Mouse (Mus musculus) neural tube, embryonic 11.5 days (tissue): Measurements from ENCODE around the gene BC003965. TPM values are rescaled to one million over a fixed set of nuclear protein-coding genes. Genes with fewer than 3 reads are reported as not detected.
"Not testable (repeated sequence)": the region's sequence is repeated elsewhere in the genome, so short reads cannot be mapped to it uniquely, and the experiment has no call there.

Experiments used
- ATAC-seq: fragments of 200-750 bp; cut with Nextera tagmentation; 2 replicates; pipeline ENCODE4 v1.8.0; 2017; ENCODE audit warnings: moderate number of reproducible peaks, mild to moderate bottlenecking, moderate TSS enrichment, moderate library complexity; ENCODE audit not compliant: insufficient read depth, low FRiP score, low TSS enrichment
- DNase-seq: peaks from one replicate; pipeline ENCODE4 v3.0.0-alpha.2; 2015; ENCODE audit warnings: low spot score
- H3K27ac ChIP-seq: fragments of 300-500 bp; sonication (generic); 2 replicates; pipeline ENCODE4 v1.5.1; 2014; ENCODE audit warnings: low read depth, mild to moderate bottlenecking, low read length
- H3K27me3 ChIP-seq: fragments of 300-500 bp; sonication (generic); 2 replicates; pipeline ENCODE4 v1.6.1; 2014; ENCODE audit warnings: mild to moderate bottlenecking, low read length, mixed read lengths; ENCODE audit not compliant: control insufficient read depth, insufficient read depth
- H3K36me3 ChIP-seq: fragments of 300-500 bp; sonication (generic); 2 replicates; pipeline ENCODE4 v1.6.1; 2014; ENCODE audit warnings: mild to moderate bottlenecking, low read length, moderate library complexity, mixed read lengths; ENCODE audit not compliant: control insufficient read depth, insufficient read depth
- H3K4me1 ChIP-seq: fragments of 300-500 bp; sonication (generic); 2 replicates; pipeline ENCODE4 v1.6.1; 2014; ENCODE audit warnings: low read length, mixed read lengths; ENCODE audit not compliant: control insufficient read depth, insufficient read depth
- H3K4me2 ChIP-seq: fragments of 300-500 bp; sonication (generic); 2 replicates; pipeline ENCODE4 v1.6.1; 2014; ENCODE audit warnings: low read depth, mild to moderate bottlenecking, moderate library complexity
- H3K4me3 ChIP-seq: fragments of 300-500 bp; sonication (generic); 2 replicates; pipeline ENCODE4 v1.5.1; 2014; ENCODE audit warnings: low read depth, low read length
- H3K9ac ChIP-seq: fragments of 300-500 bp; sonication (generic); 2 replicates; pipeline ENCODE4 v1.6.1; 2014; ENCODE audit warnings: mild to moderate bottlenecking, low read length
- H3K9me3 ChIP-seq: fragments of 300-500 bp; sonication (generic); 2 replicates; pipeline ENCODE4 v1.6.1; 2016; ENCODE audit warnings: low read length; ENCODE audit not compliant: control insufficient read depth
- WGBS: fragments of 180-500 bp; shearing (Covaris S2); extraction: QIAGEN DNeasy Blood & Tissue Kit; methylation state at CpG from one replicate; pipeline ENCODE4 v1.1.7; 2014; 5-methylcytosine and 5-hydroxymethylcytosine counted together
- polyA plus RNA-seq: library from polyadenylated mRNA; unstranded; fragments of >200 nt; fragmentation: Nextera tagmentation; extraction: Ambion mirVana; gene quantifications from 2 replicates; pipeline ENCODE4 v1.2.1, GENCODE M21; 2014

Gene BC003965
- polyA plus RNA-seq, 1 experiment from 2014 or later: 30.5 TPM

GRCm38 (mm10) chr17:25222951-25223601 is 38.7 kb downstream of the BC003965 start:
- Histone ChIP-seq H3K36me3 (no peaks in the 10 kb centered on the region), H3K27me3 (no peaks in the 10 kb centered on the region), H3K4me3 (no peak overlapping the region), H3K4me2 (no peak overlapping the region), H3K9me3 (no peaks in the 10 kb centered on the region), H3K9ac (no peak overlapping the region), H3K4me1 (peaks cover 5% of the 10 kb centered on the region), H3K27ac (no peak overlapping the region)
- ATAC-seq (no peak), DNase-seq (no peak)
- WGBS: 59% methylated on average over 6 of the region's 6 CpGs

DNA sequence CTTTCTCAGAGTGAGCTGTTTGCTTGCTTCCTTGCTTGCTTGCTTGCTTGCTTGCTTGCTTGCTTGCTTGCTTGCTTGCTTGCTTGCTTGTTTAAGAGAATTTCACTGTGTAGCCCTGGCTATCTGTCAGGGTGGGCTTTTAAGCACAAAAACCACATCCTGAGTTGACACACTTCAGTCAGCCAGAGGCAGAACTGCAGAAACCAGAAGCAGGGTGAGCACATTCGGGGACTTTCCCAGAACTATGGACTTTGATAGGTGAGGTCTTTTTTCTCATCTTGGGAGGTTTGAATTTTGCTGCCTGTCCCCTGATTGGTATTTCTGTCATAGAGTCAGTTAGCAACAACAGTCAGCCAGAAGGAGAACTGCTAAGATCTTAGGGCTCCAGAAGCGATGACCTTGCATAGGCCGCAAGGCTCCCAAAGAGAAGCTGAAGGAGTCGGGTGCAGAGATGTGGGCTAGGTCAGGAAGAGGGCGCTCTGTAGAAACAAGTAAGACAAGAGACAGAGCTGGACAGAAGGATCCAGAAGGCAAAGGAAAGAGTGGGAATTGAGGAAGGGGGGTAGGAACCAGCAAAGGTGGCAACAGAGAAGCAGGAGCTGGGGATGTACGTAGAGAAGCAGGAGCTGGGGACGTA is 40.4 kb downstream of the BC003965 start:
- no peak overlapping the region for H3K4me2 ChIP-seq
- no peak for ATAC-seq
- no peaks in the 10 kb centered on the region for H3K36me3 ChIP-seq
- no peaks in the 10 kb centered on the region for H3K9me3 ChIP-seq
- peaks cover 5% of the 10 kb centered on the region for H3K4me1 ChIP-seq
- 88% methylated on average over 7 of the region's 7 CpGs for WGBS
- H3K9ac ChIP-seq: no peak overlapping the region
- H3K4me3 ChIP-seq: no peak overlapping the region
- DNase-seq: no peak
- no peak overlapping the region for H3K27ac ChIP-seq
- H3K27me3 ChIP-seq: no peaks in the 10 kb centered on the region

- 83% methylated on average over 4 of the region's 4 CpGs for WGBS
- Histone ChIP-seq H3K27me3 (no peaks in the 10 kb centered on the region), H3K27ac (no peak overlapping the region), H3K4me3 (no peak overlapping the region), H3K4me2 (no peak overlapping the region), H3K4me1 (peaks cover 5% of the 10 kb centered on the region), H3K9me3 (no peaks in the 10 kb centered on the region), H3K9ac (no peak overlapping the region), H3K36me3 (no peaks in the 10 kb centered on the region; the same call in 1 of the 2 replicates)
- DNase-seq: no peak
- no peak for ATAC-seq
Observed at GRCm38 (mm10) chr17:25225659-25226058, 41.3 kb downstream of the BC003965 start.

GRCm38 (mm10) chr17:25227991-25228390 is 43.6 kb downstream of the BC003965 start:
- ATAC-seq (no peak), DNase-seq (no peak)
- no peaks in the 10 kb centered on the region; the same call in 1 of the 2 replicates for H3K36me3 ChIP-seq
- H3K27ac ChIP-seq: no peak overlapping the region
- no peak overlapping the region for H3K9ac ChIP-seq
- no peak overlapping the region for H3K4me3 ChIP-seq
- H3K4me1 ChIP-seq: no peaks in the 10 kb centered on the region
- no peaks in the 10 kb centered on the region for H3K27me3 ChIP-seq
- 87% methylated on average over 5 of the region's 5 CpGs for WGBS
- H3K9me3 ChIP-seq: no peaks in the 10 kb centered on the region
- H3K4me2 ChIP-seq: no peak overlapping the region

DNA sequence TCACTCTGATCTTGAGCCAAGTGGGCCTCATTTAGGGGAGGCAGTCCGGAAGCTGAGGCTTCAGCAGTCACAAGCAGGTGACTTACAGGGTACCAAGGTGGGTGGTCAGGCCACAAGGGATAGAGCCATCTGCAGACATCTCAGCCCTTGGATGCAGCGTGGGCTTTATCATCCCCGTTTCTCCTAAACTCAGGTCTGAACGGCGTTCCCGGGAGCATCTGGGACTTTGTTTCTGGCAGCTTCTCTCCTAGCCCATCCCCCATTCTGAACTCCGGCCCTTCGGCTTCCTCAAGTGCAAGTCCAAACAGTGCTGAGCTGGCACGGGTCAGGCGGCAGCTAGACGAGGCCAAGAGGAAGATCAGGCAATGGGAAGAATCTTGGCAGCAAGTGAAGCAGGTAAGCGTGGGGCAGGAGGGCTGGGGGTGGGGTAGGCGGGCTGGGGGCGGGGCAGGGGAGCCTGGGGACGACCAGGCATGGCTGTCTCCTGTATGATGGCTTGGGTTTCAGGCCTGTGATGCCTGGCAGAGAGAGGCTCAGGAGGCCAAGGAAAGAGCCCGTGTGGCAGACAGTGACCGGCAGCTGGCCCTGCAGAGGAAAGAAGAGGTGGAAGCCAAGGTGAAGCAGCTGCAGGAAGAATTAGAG is 45.8 kb downstream of the BC003965 start:
- DNase-seq, H3K27ac ChIP-seq, H3K9ac ChIP-seq, H3K36me3 ChIP-seq, H3K4me2 ChIP-seq, H3K9me3 ChIP-seq, H3K4me1 ChIP-seq, H3K4me3 ChIP-seq, H3K27me3 ChIP-seq, ATAC-seq: not testable (repeated sequence)
- 83% methylated on average over 13 of the region's 17 CpGs for WGBS

GRCm38 (mm10) chr17:25230700-25231099 is 46.3 kb downstream of the BC003965 start:
- ATAC-seq: no peak
- DNase-seq: no peak
- Histone ChIP-seq H3K9ac (no peak overlapping the region), H3K4me3 (no peak overlapping the region), H3K27ac (no peak overlapping the region), H3K27me3 (no peaks in the 10 kb centered on the region), H3K4me2 (no peak overlapping the region), H3K36me3 (peaks cover 9% of the 10 kb centered on the region; the same call in 1 of the 2 replicates), H3K9me3 (no peaks in the 10 kb centered on the region), H3K4me1 (no peaks in the 10 kb centered on the region)
- WGBS: 96% methylated on average over 3 of the region's 3 CpGs

- not testable (repeated sequence) for H3K9me3 ChIP-seq, H3K4me2 ChIP-seq, H3K4me1 ChIP-seq, H3K27ac ChIP-seq, DNase-seq, H3K27me3 ChIP-seq, H3K9ac ChIP-seq, H3K4me3 ChIP-seq, H3K36me3 ChIP-seq
- 95% methylated on average over 5 of the region's 11 CpGs for WGBS
- ATAC-seq: 0 out of 2 replicates have a peak, but pooled peaks have one; percentile 20
Observed at GRCm38 (mm10) chr17:25231621-25232020, 47.3 kb downstream of the BC003965 start.

DNA sequence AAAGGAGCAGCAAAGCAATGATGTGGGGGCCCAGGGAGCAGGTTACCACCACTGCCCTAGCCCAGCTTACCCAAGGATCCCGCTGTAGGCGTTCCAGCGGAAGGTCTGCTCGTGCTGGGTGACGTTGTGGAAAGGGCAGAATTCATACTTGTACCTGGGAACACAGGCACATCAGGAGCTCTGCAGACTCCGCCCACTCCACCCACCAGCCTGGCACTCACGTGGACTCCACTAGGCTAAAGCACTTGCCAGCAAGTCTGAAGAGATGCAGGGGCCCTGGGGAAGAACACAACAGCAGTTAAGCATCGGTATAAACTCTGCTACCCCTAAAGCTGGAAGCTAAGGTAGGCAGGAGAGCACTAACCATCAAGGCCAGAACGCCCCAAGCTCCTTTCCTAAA is 51.3 kb downstream of the BC003965 start:
- WGBS: 83% methylated on average over 9 of the region's 9 CpGs
- DNase-seq: no peak
- ATAC-seq: no peak
- H3K27ac ChIP-seq: no peak overlapping the region
- H3K4me2 ChIP-seq: no peak overlapping the region
- no peaks in the 10 kb centered on the region for H3K27me3 ChIP-seq
- no peaks in the 10 kb centered on the region for H3K9me3 ChIP-seq
- no peak overlapping the region for H3K4me3 ChIP-seq
- peaks cover 4% of the 10 kb centered on the region; the same call in 1 of the 2 replicates for H3K4me1 ChIP-seq
- no peak overlapping the region for H3K9ac ChIP-seq
- H3K36me3 ChIP-seq: peaks cover 9% of the 10 kb centered on the region; the same call in 1 of the 2 replicates
